Mouse (Mus musculus) forebrain, embryonic 10.5 days (tissue): Measurements from ENCODE around the gene Wap. TPM values are rescaled to one million over a fixed set of nuclear protein-coding genes. Genes with fewer than 3 reads are reported as not detected.

Experiments
- DNase-seq: peaks from one replicate; pipeline ENCODE4 v3.0.0-alpha.2; 2017; ENCODE audit warnings: low spot score; ENCODE audit errors: extremely low spot score
- H3K27ac ChIP-seq: fragments of 300-500 bp; sonication (generic); 2 replicates; pipeline ENCODE4 v1.5.1; 2016; ENCODE audit warnings: mild to moderate bottlenecking
- H3K27me3 ChIP-seq: fragments of 300-500 bp; sonication (generic); 2 replicates; pipeline ENCODE4 v1.6.1; 2016; ENCODE audit warnings: mild to moderate bottlenecking; ENCODE audit not compliant: poor library complexity, severe bottlenecking
- H3K36me3 ChIP-seq: fragments of 300-500 bp; sonication (generic); replicated peaks from 2 replicates; pipeline ENCODE4 v1.6.1; 2016; ENCODE audit warnings: mild to moderate bottlenecking, moderate library complexity
- H3K4me1 ChIP-seq: fragments of 300-500 bp; sonication (generic); 2 replicates; pipeline ENCODE4 v1.6.1; 2016
- H3K4me3 ChIP-seq: fragments of 300-500 bp; sonication (generic); 2 replicates; pipeline ENCODE4 v1.5.1; 2016; ENCODE audit warnings: mild to moderate bottlenecking, moderate library complexity
- H3K9me3 ChIP-seq: fragments of 300-500 bp; sonication (generic); 2 replicates; pipeline ENCODE4 v1.6.1; 2016; ENCODE audit warnings: mild to moderate bottlenecking, moderate library complexity
- WGBS: fragments of 180-500 bp; shearing (Covaris S2); methylation state at CpG from one replicate; pipeline ENCODE4 v1.1.7; 2016; 5-methylcytosine and 5-hydroxymethylcytosine counted together
- polyA plus RNA-seq: library from polyadenylated mRNA; unstranded; fragments of >200 nt; fragmentation: Nextera tagmentation; extraction: Ambion mirVana; gene quantifications from 2 replicates; pipeline ENCODE4 v1.2.1, GENCODE M21; 2016

Gene Wap
- polyA plus RNA-seq, 1 experiment from 2014 or later = not detected

GRCm38 (mm10) chr11:6589838-6590237 is 48.6 kb downstream of the Wap start:
- no peak for DNase-seq
- WGBS = 91% methylated on average over 7 of the region's 7 CpGs
- H3K36me3 ChIP-seq = peaks cover 97% of the 10 kb centered on the region
- no peaks in the 10 kb centered on the region for H3K4me1 ChIP-seq
- H3K27me3 ChIP-seq = no peaks in the 10 kb centered on the region
- H3K4me3 ChIP-seq = no peak overlapping the region
- H3K9me3 ChIP-seq = no peaks in the 10 kb centered on the region
- no peak overlapping the region for H3K27ac ChIP-seq

- Histone ChIP-seq H3K4me1 (no peaks in the 10 kb centered on the region), H3K9me3 (no peaks in the 10 kb centered on the region), H3K4me3 (no peak overlapping the region), H3K36me3 (peaks cover 95% of the 10 kb centered on the region), H3K27me3 (no peaks in the 10 kb centered on the region), H3K27ac (no peak overlapping the region)
- WGBS = 93% methylated on average over 7 of the region's 7 CpGs
- no peak for DNase-seq
Observed at GRCm38 (mm10) chr11:6588295-6588694, 50.1 kb downstream of the Wap start.

GRCm38 (mm10) chr11:6587249-6587940 is 51.0 kb downstream of the Wap start:
- Histone ChIP-seq H3K4me3 (no peak overlapping the region), H3K36me3 (peaks cover 88% of the 10 kb centered on the region), H3K27ac (no peak overlapping the region), H3K27me3 (no peaks in the 10 kb centered on the region), H3K9me3 (no peaks in the 10 kb centered on the region), H3K4me1 (no peaks in the 10 kb centered on the region)
- WGBS = 96% methylated on average over 7 of the region's 7 CpGs
- DNase-seq = no peak

GRCm38 (mm10) chr11:6586660-6587059 is 51.8 kb downstream of the Wap start:
- Histone ChIP-seq H3K36me3 (peaks cover 85% of the 10 kb centered on the region), H3K9me3 (no peaks in the 10 kb centered on the region), H3K27me3 (no peaks in the 10 kb centered on the region), H3K27ac (no peak overlapping the region), H3K4me1 (no peaks in the 10 kb centered on the region), H3K4me3 (no peak overlapping the region)
- 89% methylated on average over 3 of the region's 3 CpGs for WGBS
- no peak for DNase-seq

GRCm38 (mm10) chr11:6585748-6586147 is 52.7 kb downstream of the Wap start:
- Histone ChIP-seq H3K27ac (no peak overlapping the region), H3K4me1 (no peaks in the 10 kb centered on the region), H3K27me3 (no peaks in the 10 kb centered on the region), H3K36me3 (peaks cover 81% of the 10 kb centered on the region), H3K4me3 (no peak overlapping the region), H3K9me3 (no peaks in the 10 kb centered on the region)
- 89% methylated on average over 8 of the region's 8 CpGs for WGBS
- DNase-seq = no peak

Other genes starting within 250 kb of the Wap start
- 13.6 and 15.9 TPM in 2 replicates for gene Zmiz2, start 249.6 kb downstream of the Wap start, polyA plus RNA-seq
- 6,009 and 6,074 TPM in 2 replicates for gene Ppia, start 223.2 kb downstream of the Wap start, polyA plus RNA-seq
- 844 and 848 TPM in 2 replicates for gene H2afv, start 194.2 kb downstream of the Wap start, polyA plus RNA-seq
- gene Purb, start 162.7 kb downstream of the Wap start, polyA plus RNA-seq = 16.9 and 18.7 TPM in 2 replicates
- 0.97 and 1.0 TPM in 2 replicates for gene Myo1g, start 117.7 kb downstream of the Wap start, polyA plus RNA-seq
- gene Ccm2, start 91.8 kb downstream of the Wap start, polyA plus RNA-seq = 99.5 and 107 TPM in 2 replicates
- gene Nacad, start 32.6 kb downstream of the Wap start, polyA plus RNA-seq = 6.2 and 7.1 TPM in 2 replicates
- 71.2 and 80.0 TPM in 2 replicates for gene Tbrg4, start 12.6 kb downstream of the Wap start, polyA plus RNA-seq
- gene Ramp3, start 19.9 kb upstream of the Wap start, polyA plus RNA-seq = 5.4 and 5.6 TPM in 2 replicates
- not detected in 2 replicates for gene Gm11983, start 199.0 kb upstream of the Wap start, polyA plus RNA-seq